Mouse (Mus musculus) midbrain, postnatal 0 days (tissue): ENCODE measurements around the gene C2cd6. TPM values are rescaled to one million over a fixed set of nuclear protein-coding genes. Genes with fewer than 3 reads are reported as not detected.
A peak's percentile ranks its signal among the peaks of the same experiment; 100 is the strongest.

Experiments
- ATAC-seq: fragments of 200-750 bp; cut with Nextera tagmentation; 2 replicates; pipeline ENCODE4 v1.8.0; 2017; ENCODE audit warnings: moderate number of reproducible peaks, mild to moderate bottlenecking, moderate TSS enrichment, moderate library complexity; ENCODE audit not compliant: low FRiP score
- DNase-seq: peaks from one replicate; pipeline ENCODE4 v3.0.0-alpha.2; 2015; ENCODE audit warnings: low spot score
- H3K27ac ChIP-seq: fragments of 300-500 bp; sonication (generic); 2 replicates; pipeline ENCODE4 v1.5.1; 2014; ENCODE audit warnings: low read depth, mild to moderate bottlenecking, low read length, mixed read lengths
- H3K27me3 ChIP-seq: fragments of 300-500 bp; sonication (generic); 2 replicates; pipeline ENCODE4 v1.6.1; 2014; ENCODE audit warnings: low read length, control low read depth, mixed read lengths; ENCODE audit not compliant: insufficient read depth
- H3K36me3 ChIP-seq: fragments of 300-500 bp; sonication (generic); 2 replicates; pipeline ENCODE4 v1.6.1; 2014; ENCODE audit warnings: low read length, control low read depth, mixed read lengths; ENCODE audit not compliant: insufficient read depth
- H3K4me1 ChIP-seq: fragments of 300-500 bp; sonication (generic); 2 replicates; pipeline ENCODE4 v1.6.1; 2014; ENCODE audit warnings: mild to moderate bottlenecking, control low read depth, antibody characterized with exemption, low read length, mixed read lengths; ENCODE audit not compliant: insufficient read depth
- H3K4me2 ChIP-seq: fragments of 300-500 bp; sonication (generic); 2 replicates; pipeline ENCODE4 v1.6.1; 2014; ENCODE audit warnings: low read depth, mild to moderate bottlenecking, low read length, mixed read lengths; ENCODE audit not compliant: poor library complexity, severe bottlenecking
- H3K4me3 ChIP-seq: fragments of 300-500 bp; sonication (generic); 2 replicates; pipeline ENCODE4 v1.5.1; 2014; ENCODE audit warnings: low read depth, mild to moderate bottlenecking, low read length, moderate library complexity
- H3K9ac ChIP-seq: fragments of 300-500 bp; sonication (generic); replicated peaks from 2 replicates; pipeline ENCODE4 v1.6.1; 2014; ENCODE audit warnings: mild to moderate bottlenecking, low read length, moderate library complexity, mixed read lengths; ENCODE audit not compliant: poor library complexity, severe bottlenecking
- H3K9me3 ChIP-seq: fragments of 300-500 bp; sonication (generic); 2 replicates; pipeline ENCODE4 v1.6.1; 2016; ENCODE audit warnings: low read length, control low read depth
- CTCF ChIP-seq: IDR thresholded peaks from 2 replicates; pipeline ENCODE4 v1.5.1; 2016; ENCODE audit warnings: antibody characterized with exemption, mild to moderate bottlenecking
- WGBS: fragments of 180-500 bp; shearing (Covaris S2); extraction: QIAGEN DNeasy Blood & Tissue Kit; methylation state at CpG from one replicate; pipeline ENCODE4 v1.1.7; 2014; 5-methylcytosine and 5-hydroxymethylcytosine counted together
- polyA plus RNA-seq: library from polyadenylated mRNA; unstranded; fragments of >200 nt; fragmentation: Nextera tagmentation; extraction: Ambion mirVana; gene quantifications from 2 replicates; pipeline ENCODE4 v1.2.1, GENCODE M21; 2015
- total RNA-seq: library from RNA; depleted of rRNA; stranded (reverse); fragments of >200 nt; gene quantifications from 2 replicates; pipeline ENCODE4 v1.2.3, GENCODE M21; 2014; rRNA removed

The C2cd6 gene
- total RNA-seq (not detected in 2 replicates), polyA plus RNA-seq (0.23 TPM in 1 of 2 replicates, not detected in the other)

DNA sequence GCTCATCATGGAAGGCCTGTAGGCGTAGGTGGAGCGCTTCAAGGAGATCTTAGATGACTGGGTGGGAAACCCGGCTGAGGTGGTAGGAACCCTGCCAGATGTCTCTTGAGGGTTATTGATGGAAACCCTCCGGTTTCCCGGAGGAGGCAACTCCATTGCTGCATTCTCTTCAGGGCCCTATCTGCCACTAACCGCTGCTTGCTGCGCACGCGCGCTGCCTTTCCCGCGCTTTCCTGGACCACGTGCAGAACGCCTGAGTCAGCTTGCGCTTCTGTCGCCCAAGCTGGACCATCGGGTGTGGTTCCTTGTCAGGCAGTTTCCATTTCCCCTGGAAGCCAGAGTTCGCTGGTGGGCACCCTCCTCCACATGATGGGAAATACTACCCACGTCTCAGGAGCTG lies at the start of gene C2cd6:
Gene C2cd6, minus strand, starts transcription at position 196 of the 400 bp plus-strand sequence.
- ATAC-seq (no peak), DNase-seq (no peak)
- Histone ChIP-seq H3K4me1 (no peaks in the 10 kb centered on the region), H3K4me3 (no peak within 1 kb of the TSS), H3K9ac (no peak within 1 kb of the TSS), H3K36me3 (peaks cover 7% of the 10 kb centered on the region), H3K27ac (no peak within 1 kb of the TSS), H3K9me3 (no peaks in the 10 kb centered on the region), H3K4me2 (no peak within 1 kb of the TSS), H3K27me3 (no peaks in the 10 kb centered on the region)
- no peak for TF ChIP-seq CTCF
- WGBS = 93% methylated on average over 19 of the region's 19 CpGs

GRCm38 (mm10) chr1:59142809-59143208 lies 48.1 kb upstream of the C2cd6 start:
- Histone ChIP-seq H3K27ac (no peak overlapping the region), H3K36me3 (no peaks in the 10 kb centered on the region), H3K27me3 (no peaks in the 10 kb centered on the region), H3K4me2 (no peak overlapping the region), H3K9me3 (no peaks in the 10 kb centered on the region), H3K4me3 (no peak overlapping the region), H3K9ac (no peak overlapping the region), H3K4me1 (no peaks in the 10 kb centered on the region)
- ATAC-seq (no peak), DNase-seq (peak; percentile 52)
- TF ChIP-seq CTCF = peak; percentile 72

- no peak for TF ChIP-seq CTCF
- no peak for ATAC-seq
- DNase-seq = no peak
- H3K9ac ChIP-seq = no peak overlapping the region
- 80% methylated on average over 5 of the region's 5 CpGs for WGBS
- H3K9me3 ChIP-seq = no peaks in the 10 kb centered on the region
- no peaks in the 10 kb centered on the region for H3K36me3 ChIP-seq
- no peak overlapping the region for H3K4me2 ChIP-seq
- H3K4me3 ChIP-seq = no peak overlapping the region
- no peaks in the 10 kb centered on the region for H3K4me1 ChIP-seq
- H3K27me3 ChIP-seq = no peaks in the 10 kb centered on the region
- no peak overlapping the region for H3K27ac ChIP-seq
Observed at GRCm38 (mm10) chr1:59134419-59134818, 39.7 kb upstream of the C2cd6 start.

GRCm38 (mm10) chr1:59128879-59129278 lies 34.2 kb upstream of the C2cd6 start:
- Histone ChIP-seq H3K4me3 (no peak overlapping the region), H3K9ac (no peak overlapping the region), H3K9me3 (no peaks in the 10 kb centered on the region), H3K4me2 (no peak overlapping the region), H3K4me1 (no peaks in the 10 kb centered on the region), H3K36me3 (no peaks in the 10 kb centered on the region), H3K27me3 (no peaks in the 10 kb centered on the region), H3K27ac (no peak overlapping the region)
- DNase-seq = no peak
- WGBS = 83% methylated on average over 7 of the region's 7 CpGs
- ATAC-seq = no peak
- no peak for TF ChIP-seq CTCF

DNA sequence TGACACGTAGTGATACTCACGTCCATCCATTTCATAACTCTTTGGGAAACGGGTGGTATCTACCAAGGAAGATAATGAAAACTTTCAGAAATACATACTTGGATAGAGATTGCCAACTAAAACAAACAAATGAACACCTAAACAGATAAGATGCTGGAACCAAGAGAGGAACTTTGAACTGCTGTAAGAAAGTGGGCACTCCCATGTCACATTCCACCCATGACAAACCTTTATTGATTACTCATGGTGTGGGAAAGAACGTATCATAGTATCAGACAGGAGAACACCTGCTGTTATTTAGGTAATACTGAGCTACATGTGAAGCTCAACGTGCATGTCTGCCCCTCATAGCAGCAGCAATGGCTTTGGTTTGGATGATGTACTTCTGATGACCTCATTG lies 30.9 kb upstream of the C2cd6 start:
- Histone ChIP-seq H3K27me3 (no peaks in the 10 kb centered on the region), H3K36me3 (no peaks in the 10 kb centered on the region), H3K27ac (no peak overlapping the region), H3K9ac (no peak overlapping the region), H3K4me2 (no peak overlapping the region), H3K9me3 (no peaks in the 10 kb centered on the region), H3K4me1 (no peaks in the 10 kb centered on the region), H3K4me3 (no peak overlapping the region)
- no peak for ATAC-seq
- DNase-seq = no peak
- no peak for TF ChIP-seq CTCF
- WGBS = 77% methylated on average over 5 of the region's 5 CpGs

DNA sequence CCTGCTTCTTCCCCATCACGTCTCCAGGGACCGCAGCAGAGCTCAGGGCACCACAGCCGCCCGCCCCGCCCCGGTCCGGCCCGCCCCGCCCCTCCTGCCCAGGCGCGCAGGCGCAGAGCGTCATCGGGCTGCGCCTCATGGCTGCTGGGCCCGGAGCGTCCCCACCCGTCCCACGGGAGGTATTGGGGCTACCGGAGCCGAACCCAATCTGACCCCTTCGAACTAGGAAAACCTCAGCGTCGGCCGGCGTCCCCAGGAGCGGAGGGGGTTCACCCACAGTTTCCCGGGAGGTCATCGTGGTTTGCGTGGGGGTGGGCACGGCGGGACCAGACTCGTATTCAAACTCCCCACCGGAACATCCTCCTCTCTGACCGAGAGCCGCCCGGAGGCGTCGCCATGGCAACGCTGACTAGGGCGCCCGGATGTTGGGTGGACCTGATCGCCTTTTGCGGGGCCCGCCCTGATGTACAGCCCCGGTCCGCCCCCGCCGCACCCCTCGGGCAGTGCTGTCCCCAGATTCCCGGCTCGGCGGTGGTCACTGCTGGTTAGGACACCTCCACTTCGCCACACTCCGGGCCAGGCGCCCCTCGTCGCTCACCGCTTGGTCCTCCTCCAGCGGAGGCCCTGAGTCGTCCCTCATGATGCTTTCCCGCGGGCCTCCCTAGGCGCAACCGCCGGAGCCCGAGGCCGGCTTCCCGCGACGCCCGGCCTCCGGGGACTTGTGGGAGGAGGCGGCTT lies 25.2 kb upstream of the C2cd6 start, which contains the start of gene Tmem237:
Gene Tmem237, minus strand, starts transcription at position 689 of the 738 bp plus-strand sequence.
- H3K9ac ChIP-seq = peak within 1 kb of the TSS; percentile 94
- DNase-seq (peak; percentile 96), ATAC-seq (peak; percentile 97)
- TF ChIP-seq CTCF = no peak
- H3K36me3 ChIP-seq = peaks cover 10% of the 10 kb centered on the region; the same call in 1 of the 2 replicates
- peak within 1 kb of the TSS; percentile 91 for H3K27ac ChIP-seq
- no peaks in the 10 kb centered on the region for H3K27me3 ChIP-seq
- no peaks in the 10 kb centered on the region for H3K4me1 ChIP-seq
- 2% methylated on average over 71 of the region's 74 CpGs for WGBS
- H3K4me3 ChIP-seq = peak within 1 kb of the TSS; percentile 68
- peak within 1 kb of the TSS; percentile 74 for H3K4me2 ChIP-seq
- no peaks in the 10 kb centered on the region for H3K9me3 ChIP-seq
